Mouse (Mus musculus): ENCODE data around the gene Clspn.
A peak's percentile ranks its signal among the peaks of the same experiment; 100 is the strongest.

Gene Clspn

GRCm38 (mm10) chr4:126567243-126567642, 10.5 kb downstream of the Clspn start:
- no peak for DNase-seq

- DNase-seq, result no peak
These were observed 13.0 kb downstream of the Clspn start for GRCm38 (mm10) chr4:126569783-126570182.

GRCm38 (mm10) chr4:126576281-126576680, 19.5 kb downstream of the Clspn start:
- no peak for DNase-seq

- no peak for DNase-seq
These were observed 21.2 kb downstream of the Clspn start for GRCm38 (mm10) chr4:126577920-126578319.

GRCm38 (mm10) chr4:126579077-126579476, 22.3 kb downstream of the Clspn start:
- DNase-seq, result no peak

GRCm38 (mm10) chr4:126585739-126586138, 29.0 kb downstream of the Clspn start:
- no peak for DNase-seq

- no peak for DNase-seq
These were observed 35.3 kb downstream of the Clspn start for GRCm38 (mm10) chr4:126592039-126592438.

GRCm38 (mm10) chr4:126599971-126600754, 43.4 kb downstream of the Clspn start:
- peak; percentile 49 for DNase-seq

- no peak for DNase-seq
These were observed 45.1 kb downstream of the Clspn start for GRCm38 (mm10) chr4:126601597-126602444.

GRCm38 (mm10) chr4:126602445-126602762, 45.7 kb downstream of the Clspn start:
- no peak for DNase-seq

- DNase-seq, result no peak
These were observed 47.4 kb downstream of the Clspn start for GRCm38 (mm10) chr4:126604141-126604540.

- no peak for DNase-seq
These were observed 49.0 kb downstream of the Clspn start for GRCm38 (mm10) chr4:126605751-126606150.

- DNase-seq, result peak; percentile 12
These were observed 53.0 kb downstream of the Clspn start, which contains the start of gene 5730409E04Rik for GRCm38 (mm10) chr4:126609606-126610181. TSS of gene 5730409E04Rik (plus strand) at chr4:126609818.

GRCm38 (mm10) chr4:126611991-126612390, 55.3 kb downstream of the Clspn start:
- no peak for DNase-seq

GRCm38 (mm10) chr4:126616312-126616711, 59.6 kb downstream of the Clspn start:
- DNase-seq, result no peak

- DNase-seq, result no peak
These were observed 63.1 kb downstream of the Clspn start for GRCm38 (mm10) chr4:126619691-126620330.

GRCm38 (mm10) chr4:126620349-126620874, 63.7 kb downstream of the Clspn start:
- DNase-seq, result no peak

GRCm38 (mm10) chr4:126627021-126627681, 70.4 kb downstream of the Clspn start:
- no peak for DNase-seq

GRCm38 (mm10) chr4:126631922-126632321, 75.2 kb downstream of the Clspn start:
- DNase-seq, result no peak

GRCm38 (mm10) chr4:126632668-126633067, 75.9 kb downstream of the Clspn start:
- DNase-seq, result no peak

- DNase-seq, result no peak
These were observed 79.6 kb downstream of the Clspn start for GRCm38 (mm10) chr4:126636330-126636729.

- no peak for DNase-seq
These were observed 80.7 kb downstream of the Clspn start for GRCm38 (mm10) chr4:126637446-126637845.

Measured in thymus, postnatal 25 days (tissue).